Mouse (Mus musculus): ENCODE measurements around the gene Gas2l1.

GRCm38 (mm10) chr11:5059230-5059629, 5.9 kb downstream of the Gas2l1 start:
- TF ChIP-seq EP300 (IDR thresholded peaks at IDR 0.05; ENCODE audit: low read depth) (no peak), CTCF (IDR thresholded peaks at IDR 0.05; ENCODE audit: low read depth) (no peak)
